Mouse (Mus musculus) embryo, embryonic 10.5 days (tissue): ENCODE results near the gene Zfp109.

ENCODE experiments used
- DNase-seq: peaks from one replicate; pipeline ENCODE4 v3.0.0-alpha.2; 2015; ENCODE audit warnings: low spot score

Gene Zfp109

DNA sequence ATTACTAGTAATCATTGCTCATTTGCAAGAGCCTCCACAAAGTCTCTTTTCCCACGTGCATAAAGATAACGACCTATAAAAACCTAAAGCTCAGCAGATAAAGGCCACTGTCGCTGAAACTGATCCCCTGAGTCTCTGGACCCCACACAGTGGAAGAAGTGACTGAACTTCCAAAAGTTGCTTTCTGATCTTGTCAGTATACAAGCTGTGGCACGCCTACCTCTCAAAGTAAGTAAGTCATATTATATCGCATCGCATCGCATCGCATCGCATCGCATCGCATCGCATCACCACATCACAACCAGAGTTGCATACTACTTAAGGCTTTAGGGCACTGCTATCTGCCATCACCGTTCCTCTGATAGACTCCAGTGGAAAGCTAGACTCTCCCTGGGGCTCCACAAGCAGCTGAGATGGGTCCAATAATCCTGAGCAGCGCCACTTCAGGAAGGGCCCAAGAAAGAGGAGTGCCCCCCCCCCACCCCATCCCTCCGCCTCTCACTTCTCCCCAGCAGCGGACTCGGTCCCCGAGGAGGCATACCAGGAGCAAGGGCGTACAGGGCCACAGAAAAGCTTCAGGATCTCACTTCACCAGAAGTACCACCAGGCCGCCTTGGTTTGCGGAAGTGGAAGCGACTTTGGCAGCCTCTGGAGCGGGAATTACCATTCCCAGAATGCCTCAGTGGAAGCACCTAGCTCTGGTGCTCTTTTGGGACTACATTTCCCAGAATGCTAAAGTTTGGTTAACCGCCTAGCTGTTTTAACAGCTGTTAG, 29.7 kb downstream of the Zfp109 start:
- DNase-seq: peak; percentile 90

DNA sequence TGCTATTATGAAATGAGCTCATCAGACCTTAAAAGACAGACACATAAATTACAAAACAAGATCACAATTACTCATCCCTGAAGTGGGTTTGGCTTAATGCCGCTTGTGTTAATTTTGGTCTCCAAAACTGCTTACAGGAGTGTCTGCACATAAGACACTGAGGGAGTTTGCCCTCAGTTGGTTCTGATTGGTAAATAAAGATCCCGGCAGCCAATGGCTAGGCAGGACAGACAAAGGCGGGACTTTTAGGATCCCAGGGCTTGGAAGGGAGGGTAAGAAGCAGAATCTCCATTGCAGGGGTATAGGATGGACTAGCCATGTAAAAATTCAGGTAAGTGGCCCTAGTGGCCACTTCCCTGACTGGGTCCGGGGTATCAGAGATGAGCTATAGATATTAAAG, 40.4 kb downstream of the Zfp109 start:
- DNase-seq: no peak

DNA sequence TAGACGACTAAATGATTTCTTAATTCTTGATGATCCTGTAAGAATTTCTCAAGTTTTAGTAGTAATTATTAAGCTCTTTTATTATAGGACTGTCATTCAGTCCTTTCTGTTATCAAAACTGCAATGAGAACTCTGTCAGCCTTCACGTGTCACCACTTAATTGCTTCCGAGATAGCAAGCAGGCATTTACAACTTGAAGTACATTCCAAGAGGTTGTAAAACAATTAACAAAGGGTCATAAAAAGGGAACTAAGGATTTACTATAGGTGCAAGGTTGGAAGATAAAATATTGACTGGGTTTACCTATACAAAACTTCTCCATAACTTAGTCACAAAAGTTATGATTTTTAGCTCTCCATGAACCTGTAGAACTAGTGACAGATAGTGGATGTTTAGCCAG, 44.2 kb downstream of the Zfp109 start:
- no peak for DNase-seq

DNA sequence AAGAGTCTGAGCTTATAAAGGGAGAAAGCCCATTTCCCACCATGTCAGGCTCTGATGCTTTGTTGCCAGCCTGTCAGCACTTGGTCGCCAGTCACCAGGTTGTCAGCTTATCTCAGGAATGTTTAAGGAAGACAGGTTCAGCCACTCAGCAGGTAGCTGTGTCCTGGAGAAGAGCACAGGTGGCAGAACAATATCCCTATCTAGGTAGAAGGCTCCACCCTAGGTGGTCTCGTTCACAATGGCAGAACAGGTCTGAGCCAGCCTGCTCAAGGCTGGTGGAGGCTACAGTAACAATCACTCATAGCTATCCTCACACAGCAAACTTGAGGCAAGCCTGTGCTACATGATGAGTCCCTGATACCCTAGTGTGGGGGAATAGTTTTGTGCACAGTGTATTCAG, 46.0 kb downstream of the Zfp109 start:
- DNase-seq: no peak

DNA sequence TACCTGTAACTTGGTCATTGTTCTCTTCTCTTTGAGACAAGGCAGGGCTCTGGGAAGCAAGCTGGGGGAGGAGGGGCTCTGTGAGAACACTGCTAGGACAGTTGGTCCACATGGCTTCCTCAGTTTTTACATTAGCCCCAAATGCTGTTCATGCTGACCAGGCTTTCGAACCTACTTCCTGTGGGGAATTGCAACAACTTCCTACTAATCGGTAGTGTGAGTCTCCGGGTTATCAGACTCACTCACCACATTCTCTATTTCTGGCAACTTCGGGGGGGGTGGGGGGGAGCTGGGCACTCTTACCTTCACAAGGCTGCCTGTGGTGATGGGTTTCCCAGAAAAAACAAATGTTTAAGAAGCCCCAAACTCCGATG, 47.8 kb downstream of the Zfp109 start:
- no peak for DNase-seq

DNA sequence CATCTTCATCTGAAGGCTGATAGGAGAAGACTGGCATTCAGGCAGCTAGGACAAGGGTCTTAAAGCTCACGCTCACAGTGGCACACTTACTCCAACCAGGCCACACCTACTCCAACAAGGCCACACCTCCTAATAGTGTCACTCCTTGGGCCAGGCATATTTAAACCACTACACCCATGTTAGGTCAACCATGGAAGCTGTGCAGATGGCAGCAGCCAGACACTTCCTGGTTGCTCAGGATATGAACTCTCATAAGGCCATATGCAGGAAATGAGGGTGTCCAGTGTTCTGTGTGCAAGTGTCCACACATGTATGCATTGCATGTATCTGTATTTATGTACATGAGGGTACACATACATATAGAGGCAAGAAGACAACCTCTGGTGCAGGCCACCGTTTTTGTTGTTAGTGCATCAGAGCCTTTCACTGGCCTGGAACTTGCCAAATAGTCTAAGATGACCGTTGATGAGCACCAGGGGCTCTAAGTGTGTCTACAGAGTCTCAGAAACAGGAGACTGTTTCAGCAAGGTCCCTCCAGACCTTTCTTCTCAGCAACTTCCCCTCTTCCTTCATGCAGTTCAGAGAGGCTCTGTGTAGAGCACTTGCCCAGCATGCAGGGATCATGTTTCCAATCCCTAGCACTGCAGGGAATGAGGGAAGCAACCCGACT, 48.3 kb downstream of the Zfp109 start:
- DNase-seq: no peak

DNA sequence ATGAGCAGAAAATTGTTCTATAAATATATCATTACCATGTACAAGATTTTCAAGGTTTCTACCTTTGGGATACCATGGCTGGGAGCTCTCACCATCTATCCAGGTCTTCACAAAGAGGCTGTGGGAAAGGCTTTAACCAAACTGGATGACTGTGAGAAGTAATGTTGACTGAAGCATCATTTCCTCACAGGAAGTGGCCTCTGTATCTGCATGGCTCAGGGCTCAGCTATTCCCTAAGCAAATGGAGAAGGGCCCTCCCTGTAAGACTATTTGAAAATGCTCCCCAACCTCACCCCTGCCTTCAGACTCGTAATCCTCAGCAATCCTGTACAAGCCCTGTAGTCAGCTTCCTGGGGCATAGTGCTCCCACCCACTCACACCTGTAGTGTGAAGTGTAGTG, 49.7 kb downstream of the Zfp109 start:
- DNase-seq: no peak
